Comparison of ENCODE assay signal across 16 mouse cellular contexts in the genomic region with DNA sequence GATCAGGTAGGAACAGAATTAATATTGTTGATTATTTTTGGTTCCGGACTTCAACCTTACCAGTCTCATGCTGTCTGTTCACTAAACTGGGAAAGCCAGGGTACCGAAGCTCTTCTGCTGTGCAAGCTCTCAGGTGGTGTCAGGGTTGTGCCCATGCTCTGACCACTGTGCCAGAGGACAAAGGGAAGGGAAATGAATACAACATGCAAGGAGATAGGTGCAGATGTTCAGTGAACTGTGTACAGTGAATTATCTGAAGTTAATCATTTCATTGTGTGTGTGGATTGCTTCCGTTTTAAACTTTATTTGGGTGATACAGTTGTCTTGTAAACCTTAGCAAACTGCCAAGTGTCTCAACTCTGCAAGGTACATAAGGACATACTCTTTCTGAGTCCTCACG.
"Had no signal": no experiment of that assay in that cellular context is flagged by ENCODE, and none has a peak within 500 bp of the region (broad histone marks: within the 10 kb centered on the region; RNA-seq: fewer than 3 reads in every experiment).

No protein-coding gene starts in this region.

- DNase-seq: retina, postnatal 1 day; right cerebral cortex, adult 18-20 months; right cerebral cortex, postnatal 14 days; right cerebral cortex, postnatal 25 days; right cerebral cortex, postnatal 4 days; spleen, adult 18-20 months; thymus, adult 18-20 months; thymus, adult 2 months; thymus, postnatal 14 days; thymus, postnatal 25 days; thymus, postnatal 36 days; thymus, postnatal 4 days had no signal

- H3K27ac ChIP-seq: neural tube, embryonic 13.5 days; neural tube, embryonic 15.5 days; stomach, embryonic 15.5 days; stomach, postnatal 0 days had no signal

- H3K27me3 ChIP-seq: neural tube, embryonic 13.5 days; neural tube, embryonic 15.5 days; stomach, embryonic 15.5 days had no signal

- H3K4me3 ChIP-seq: neural tube, embryonic 13.5 days; neural tube, embryonic 15.5 days; stomach, embryonic 15.5 days had no signal

- H3K4me1 ChIP-seq: neural tube, embryonic 13.5 days; neural tube, embryonic 15.5 days; stomach, embryonic 15.5 days had no signal
